Mouse (Mus musculus): ENCODE data around the gene Pigs. TPM values are rescaled to one million over a fixed set of nuclear protein-coding genes. Genes with fewer than 3 reads are reported as not detected.

The Pigs gene
- polyA plus RNA-seq, 1 experiment: 88.3 TPM

DNA sequence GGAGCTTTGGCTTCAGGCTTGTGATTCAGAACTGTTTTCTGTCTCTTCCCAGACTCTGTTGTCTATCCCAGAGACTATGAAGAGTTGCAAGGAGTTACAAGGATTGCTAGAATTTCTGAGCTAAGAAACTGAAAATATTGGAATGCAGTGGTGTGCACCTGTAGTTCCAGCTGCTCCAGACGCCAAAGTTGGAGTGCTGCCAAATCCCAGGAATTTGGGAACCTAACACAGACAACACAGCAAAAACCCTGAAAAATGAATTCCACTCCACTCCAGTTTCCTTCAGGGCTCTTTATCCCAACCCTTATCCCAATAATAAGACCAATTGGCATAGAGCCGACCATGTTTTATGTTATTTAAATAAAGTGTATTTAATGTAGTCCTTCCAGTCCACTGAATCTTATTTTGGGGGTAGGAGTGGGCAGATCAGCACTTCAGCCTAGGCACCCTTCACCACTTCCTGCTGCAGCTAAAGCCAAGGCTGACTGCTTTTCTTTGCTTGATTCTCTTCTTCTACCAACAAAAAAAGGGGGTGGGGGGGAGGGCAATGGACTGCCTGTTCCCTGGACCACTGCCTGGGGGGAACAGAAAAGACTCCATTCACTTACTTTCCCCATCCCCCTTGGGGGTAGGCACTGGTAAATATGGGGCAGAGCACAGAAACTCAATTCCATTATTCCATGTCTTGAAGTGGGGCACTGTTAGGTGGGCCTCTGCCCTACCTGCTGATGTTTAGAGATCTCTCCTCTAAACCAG, 6.0 kb upstream of the Pigs start:
- 90% methylated on average over 2 of the region's 2 CpGs for WGBS
- no peaks in the 10 kb centered on the region for H3K27me3 ChIP-seq (ENCODE audit: control insufficient read depth, insufficient read depth, low read length)
- H3K36me3 ChIP-seq (ENCODE audit: control insufficient read depth, insufficient read depth, low read length): peaks cover 44% of the 10 kb centered on the region
- no peak overlapping the region for H3K4me3 ChIP-seq (ENCODE audit: control insufficient read depth, insufficient read depth, low read length)
- peaks cover 4% of the 10 kb centered on the region; the same call in 1 of the 2 replicates for H3K4me1 ChIP-seq (replicated peaks; ENCODE audit: control insufficient read depth, insufficient read depth, low read length)
- H3K27ac ChIP-seq (ENCODE audit: control insufficient read depth, insufficient read depth, low read length): no peak overlapping the region
- DNase-seq: no peak
- TF ChIP-seq POLR2A (IDR thresholded peaks at IDR 0.05; ENCODE audit: control insufficient read depth, extremely low read depth, insufficient read depth, low read length, poor library complexity): no peak
- no peak for TF ChIP-seq CTCF (IDR thresholded peaks at IDR 0.05; ENCODE audit: borderline replicate concordance, control insufficient read depth, extremely low read depth, insufficient read depth, low read length, poor library complexity)

DNA sequence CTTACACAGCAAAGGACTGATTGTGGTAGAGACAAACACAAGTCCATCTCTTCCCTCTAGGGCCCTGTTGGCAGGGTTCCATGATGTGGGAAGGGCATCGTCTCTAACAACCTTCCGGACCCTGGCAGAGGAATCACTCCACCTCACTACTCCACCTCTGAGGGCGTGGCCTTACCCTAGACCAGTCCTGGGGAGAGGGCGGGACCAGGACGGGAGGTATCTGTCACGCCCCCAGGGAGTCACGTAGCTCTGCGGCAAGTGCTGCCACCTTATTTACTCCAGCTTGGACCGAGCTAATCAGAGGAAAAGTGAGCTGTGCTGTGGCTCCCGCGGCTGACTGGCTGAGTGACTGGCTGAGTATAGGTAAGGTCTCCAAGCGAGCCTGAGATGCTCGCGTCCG, 5.4 kb upstream of the Pigs start, which contains the start of gene Aldoc:
TSS of gene Aldoc (plus strand) at position 109 of the 400 bp plus-strand sequence.
- no peaks in the 10 kb centered on the region for H3K27me3 ChIP-seq (ENCODE audit: control insufficient read depth, insufficient read depth, low read length)
- peak; percentile 69 for DNase-seq
- WGBS: 8% methylated on average over 15 of the region's 15 CpGs
- no peak within 1 kb of the TSS for H3K27ac ChIP-seq (ENCODE audit: control insufficient read depth, insufficient read depth, low read length)
- H3K4me1 ChIP-seq (replicated peaks; ENCODE audit: control insufficient read depth, insufficient read depth, low read length): peaks cover 4% of the 10 kb centered on the region; the same call in 1 of the 2 replicates
- peaks cover 38% of the 10 kb centered on the region for H3K36me3 ChIP-seq (ENCODE audit: control insufficient read depth, insufficient read depth, low read length)
- TF ChIP-seq POLR2A (IDR thresholded peaks at IDR 0.05; ENCODE audit: control insufficient read depth, extremely low read depth, insufficient read depth, low read length, poor library complexity): no peak
- TF ChIP-seq CTCF (IDR thresholded peaks at IDR 0.05; ENCODE audit: borderline replicate concordance, control insufficient read depth, extremely low read depth, insufficient read depth, low read length, poor library complexity): no peak
- H3K4me3 ChIP-seq (ENCODE audit: control insufficient read depth, insufficient read depth, low read length): no peak within 1 kb of the TSS

GRCm38 (mm10) chr11:78324000-78324785, 4.0 kb upstream of the Pigs start:
- no peak for DNase-seq
- Histone ChIP-seq H3K4me3 (ENCODE audit: control insufficient read depth, insufficient read depth, low read length) (no peak overlapping the region), H3K27me3 (ENCODE audit: control insufficient read depth, insufficient read depth, low read length) (no peaks in the 10 kb centered on the region), H3K36me3 (ENCODE audit: control insufficient read depth, insufficient read depth, low read length) (peaks cover 25% of the 10 kb centered on the region), H3K27ac (ENCODE audit: control insufficient read depth, insufficient read depth, low read length) (no peak overlapping the region), H3K4me1 (replicated peaks; ENCODE audit: control insufficient read depth, insufficient read depth, low read length) (peaks cover 9% of the 10 kb centered on the region)
- TF ChIP-seq POLR2A (IDR thresholded peaks at IDR 0.05; ENCODE audit: control insufficient read depth, extremely low read depth, insufficient read depth, low read length, poor library complexity) (no peak), CTCF (IDR thresholded peaks at IDR 0.05; ENCODE audit: borderline replicate concordance, control insufficient read depth, extremely low read depth, insufficient read depth, low read length, poor library complexity) (no peak)
- 91% methylated on average over 15 of the region's 15 CpGs for WGBS

DNA sequence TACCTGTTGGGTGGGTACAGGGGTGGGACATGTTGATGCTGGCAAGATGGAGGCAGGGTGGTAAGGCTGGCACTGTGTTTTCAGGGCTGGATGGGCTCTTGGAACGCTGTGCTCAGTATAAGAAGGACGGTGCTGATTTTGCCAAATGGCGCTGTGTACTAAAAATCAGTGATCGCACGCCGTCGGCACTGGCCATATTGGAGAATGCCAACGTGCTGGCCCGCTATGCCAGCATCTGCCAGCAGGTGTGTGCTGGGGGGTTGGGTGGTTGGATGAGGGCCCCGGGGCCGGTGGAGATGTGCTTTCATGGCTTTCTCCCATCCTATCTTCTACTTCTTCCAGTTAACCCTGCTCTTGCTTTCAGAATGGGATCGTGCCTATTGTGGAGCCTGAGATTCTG, 3.2 kb upstream of the Pigs start:
- no peaks in the 10 kb centered on the region for H3K27me3 ChIP-seq (ENCODE audit: control insufficient read depth, insufficient read depth, low read length)
- H3K36me3 ChIP-seq (ENCODE audit: control insufficient read depth, insufficient read depth, low read length): peaks cover 22% of the 10 kb centered on the region
- 94% methylated on average over 12 of the region's 12 CpGs for WGBS
- no peak for DNase-seq
- no peak overlapping the region for H3K4me3 ChIP-seq (ENCODE audit: control insufficient read depth, insufficient read depth, low read length)
- H3K27ac ChIP-seq (ENCODE audit: control insufficient read depth, insufficient read depth, low read length): no peak overlapping the region
- TF ChIP-seq CTCF (IDR thresholded peaks at IDR 0.05; ENCODE audit: borderline replicate concordance, control insufficient read depth, extremely low read depth, insufficient read depth, low read length, poor library complexity) (no peak), POLR2A (IDR thresholded peaks at IDR 0.05; ENCODE audit: control insufficient read depth, extremely low read depth, insufficient read depth, low read length, poor library complexity) (no peak)
- H3K4me1 ChIP-seq (replicated peaks; ENCODE audit: control insufficient read depth, insufficient read depth, low read length): peaks cover 9% of the 10 kb centered on the region

DNA sequence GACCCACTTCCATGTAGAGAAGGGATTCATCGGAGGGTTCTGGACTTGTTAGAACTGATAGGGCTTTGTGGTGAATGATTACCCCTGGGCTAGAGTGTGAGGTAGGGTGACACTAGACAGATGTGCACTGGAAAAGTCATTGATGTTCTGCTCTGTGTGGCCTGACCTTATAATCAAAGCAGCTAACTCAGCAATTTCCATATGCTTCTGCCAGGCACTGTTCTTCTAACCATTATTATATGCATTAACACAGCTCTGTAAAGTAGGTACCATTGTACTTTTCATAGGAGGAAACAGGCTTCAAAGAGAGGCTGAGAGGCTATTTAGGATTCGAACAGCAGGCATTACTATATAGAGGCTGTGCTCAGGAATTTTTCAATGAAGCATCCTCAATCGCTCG, 1.0 kb upstream of the Pigs start:
- Histone ChIP-seq H3K4me1 (replicated peaks; ENCODE audit: control insufficient read depth, insufficient read depth, low read length) (peaks cover 9% of the 10 kb centered on the region), H3K4me3 (ENCODE audit: control insufficient read depth, insufficient read depth, low read length) (no peak overlapping the region), H3K27ac (ENCODE audit: control insufficient read depth, insufficient read depth, low read length) (no peak overlapping the region), H3K27me3 (ENCODE audit: control insufficient read depth, insufficient read depth, low read length) (no peaks in the 10 kb centered on the region), H3K36me3 (ENCODE audit: control insufficient read depth, insufficient read depth, low read length) (peaks cover under 1% of the 10 kb centered on the region; the same call in 1 of the 2 replicates)
- DNase-seq: no peak
- no peak for TF ChIP-seq POLR2A (IDR thresholded peaks at IDR 0.05; ENCODE audit: control insufficient read depth, extremely low read depth, insufficient read depth, low read length, poor library complexity)
- TF ChIP-seq CTCF (IDR thresholded peaks at IDR 0.05; ENCODE audit: borderline replicate concordance, control insufficient read depth, extremely low read depth, insufficient read depth, low read length, poor library complexity): no peak
- 97% methylated on average over 4 of the region's 4 CpGs for WGBS

GRCm38 (mm10) chr11:78328512-78329056, 369 bp downstream of the Pigs start:
- DNase-seq: no peak
- H3K4me3 ChIP-seq (ENCODE audit: control insufficient read depth, insufficient read depth, low read length): peak overlapping the region; percentile 84
- H3K27me3 ChIP-seq (ENCODE audit: control insufficient read depth, insufficient read depth, low read length): no peaks in the 10 kb centered on the region
- no peak for TF ChIP-seq POLR2A (IDR thresholded peaks at IDR 0.05; ENCODE audit: control insufficient read depth, extremely low read depth, insufficient read depth, low read length, poor library complexity)
- peak; percentile 5; the same call in 1 of the 2 replicates for TF ChIP-seq CTCF (IDR thresholded peaks at IDR 0.05; ENCODE audit: borderline replicate concordance, control insufficient read depth, extremely low read depth, insufficient read depth, low read length, poor library complexity)
- peaks cover 3% of the 10 kb centered on the region; the same call in 1 of the 2 replicates for H3K36me3 ChIP-seq (ENCODE audit: control insufficient read depth, insufficient read depth, low read length)
- peaks cover 5% of the 10 kb centered on the region for H3K4me1 ChIP-seq (replicated peaks; ENCODE audit: control insufficient read depth, insufficient read depth, low read length)
- H3K27ac ChIP-seq (ENCODE audit: control insufficient read depth, insufficient read depth, low read length): no peak overlapping the region
- under 1% methylated on average over 40 of the region's 41 CpGs for WGBS

All from thymus, adult 2 months (tissue).